Mouse (Mus musculus) CH12.LX (cell line): ENCODE results near the gene Celsr3.

ENCODE experiments used
- CHD2 ChIP-seq: IDR thresholded peaks from 2 replicates; pipeline ENCODE4 v1.6.1; 2011; ENCODE audit warnings: low read length, improper control_type of control experiment
- MAX ChIP-seq: IDR thresholded peaks from 2 replicates; pipeline ENCODE4 v1.6.1; 2011; ENCODE audit warnings: low read length, improper control_type of control experiment
- POLR2A ChIP-seq: IDR thresholded peaks from 2 replicates; pipeline ENCODE4 v1.6.1; 2011; ENCODE audit warnings: low read depth, mild to moderate bottlenecking, improper control_type of control experiment, low read length
- USF2 ChIP-seq: conservative IDR thresholded peaks from 2 replicates; pipeline ENCODE4 v1.6.1; 2011; ENCODE audit warnings: low read depth, low read length, improper control_type of control experiment

DNA sequence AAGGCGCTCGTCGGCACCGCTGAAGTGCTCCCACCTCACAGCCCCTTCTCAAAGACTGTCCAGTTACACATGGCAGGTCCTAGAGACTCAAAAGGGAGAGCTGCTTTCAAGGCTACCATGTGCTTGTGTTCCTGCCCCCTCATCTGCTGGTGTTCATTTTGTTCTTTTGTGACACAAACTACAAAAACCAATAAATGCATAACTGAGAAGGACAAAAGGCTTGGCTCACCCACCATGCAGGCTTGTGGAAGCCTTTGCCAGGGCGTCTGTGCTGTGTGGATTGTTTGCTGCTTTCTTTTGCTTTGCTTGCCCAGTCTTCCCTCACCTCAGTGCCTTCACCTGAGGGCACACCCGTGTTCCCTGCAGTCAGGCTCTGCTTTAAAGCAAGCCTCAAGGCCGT, 28.6 kb upstream of the Celsr3 start:
- no peak for TF ChIP-seq USF2
- TF ChIP-seq CHD2: no peak
- TF ChIP-seq POLR2A: no peak
- TF ChIP-seq MAX: no peak
